Mouse (Mus musculus) urinary bladder, postnatal 36 days (tissue): ENCODE data around the gene Olfr71.

Source experiments
- DNase-seq, 2 experiments: peaks; one replicate each; pipeline ENCODE4 v3.0.0; 2022; ENCODE audit warnings: low spot score in 2 of 2, mixed read lengths in 1 of 2

Olfr71 gene

DNA sequence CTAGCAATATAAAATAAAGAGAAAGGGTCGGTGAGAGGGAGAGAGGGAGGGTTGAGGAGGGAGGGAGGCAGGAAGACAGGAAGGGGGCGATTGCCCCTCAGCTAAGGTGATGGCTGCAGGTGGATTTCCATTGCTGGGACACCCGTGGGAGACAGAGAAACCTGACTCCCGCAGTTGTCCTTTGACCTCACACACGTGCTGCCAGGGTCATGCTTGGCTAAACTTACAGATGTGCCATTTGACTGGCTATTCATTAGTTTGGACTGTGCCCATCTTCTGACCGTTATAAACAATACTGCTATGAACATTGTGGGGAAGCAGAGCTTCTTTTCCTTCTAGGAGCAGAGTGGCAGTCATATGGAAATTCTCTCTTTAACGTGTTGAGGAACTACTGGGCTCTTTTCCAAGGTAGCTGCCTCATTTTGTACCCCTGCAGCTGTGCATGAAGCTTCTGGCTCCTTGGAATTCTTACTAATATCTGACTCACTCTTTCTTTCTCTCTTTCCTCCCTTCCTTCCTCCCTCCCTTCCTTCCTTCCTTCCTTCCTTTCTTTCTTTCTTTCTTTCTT, 3.7 kb upstream of the Olfr71 start:
- no peak for DNase-seq

DNA sequence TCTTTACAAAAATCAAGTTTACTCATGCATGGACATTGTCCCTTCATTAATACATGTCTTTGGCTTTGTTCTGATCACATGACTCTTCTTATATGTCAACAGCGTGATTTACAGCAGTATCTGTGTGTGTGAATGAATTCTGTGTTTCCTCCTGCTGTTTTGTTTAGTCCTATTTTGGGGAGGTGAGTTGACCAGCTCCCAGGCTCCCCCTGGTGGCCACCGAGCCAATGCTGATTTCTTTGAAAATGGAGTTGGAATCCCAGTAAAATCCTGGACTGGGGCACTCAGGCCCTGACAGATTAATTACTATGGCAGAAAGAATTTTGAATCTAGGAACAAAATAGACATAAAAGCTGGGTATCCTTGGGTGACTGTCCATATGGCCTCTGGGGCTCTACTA, 1.8 kb upstream of the Olfr71 start:
- DNase-seq = peak; percentile 72 to 80

DNA sequence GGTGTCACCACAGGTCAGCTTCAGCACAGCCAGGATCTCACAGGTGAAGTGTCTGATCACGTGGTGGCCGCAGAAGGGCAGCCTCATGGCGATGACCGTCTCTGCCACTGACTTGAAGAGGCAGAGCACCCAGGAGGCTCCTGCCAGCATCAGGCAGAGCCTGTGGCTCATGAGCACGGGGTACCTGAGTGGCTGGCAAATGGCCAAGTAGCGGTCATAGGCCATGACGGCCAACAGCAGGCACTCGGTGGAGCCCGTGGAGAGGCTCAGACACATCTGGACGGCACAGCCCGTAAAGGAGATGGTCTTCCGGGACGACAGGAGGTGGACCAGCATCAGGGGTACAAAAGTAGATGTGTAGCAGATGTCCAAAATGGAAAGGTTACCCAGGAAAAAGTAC, 4.1 kb downstream of the Olfr71 start:
- DNase-seq = no peak

DNA sequence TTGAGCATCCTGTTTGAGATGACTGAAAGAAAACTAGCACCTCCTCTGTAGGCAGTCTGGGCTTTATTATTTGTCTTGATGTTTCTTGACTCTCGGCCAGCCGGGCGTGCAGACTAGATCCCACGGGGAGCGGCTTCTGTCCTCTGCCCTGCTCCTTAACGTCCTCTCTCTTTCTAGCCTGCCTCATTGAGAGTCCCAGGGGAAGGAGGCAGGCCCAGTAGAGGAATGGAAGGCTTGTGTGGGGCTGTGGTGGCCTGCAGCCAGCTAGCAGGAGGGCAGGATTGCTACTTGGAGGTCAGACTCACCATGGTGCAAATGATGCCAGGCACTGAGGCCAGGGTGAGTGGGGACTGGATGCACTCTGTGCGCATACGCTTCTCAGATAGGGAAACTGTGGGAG, 6.2 kb downstream of the Olfr71 start:
- DNase-seq = peak in 1 of 2 experiments; percentile 31

DNA sequence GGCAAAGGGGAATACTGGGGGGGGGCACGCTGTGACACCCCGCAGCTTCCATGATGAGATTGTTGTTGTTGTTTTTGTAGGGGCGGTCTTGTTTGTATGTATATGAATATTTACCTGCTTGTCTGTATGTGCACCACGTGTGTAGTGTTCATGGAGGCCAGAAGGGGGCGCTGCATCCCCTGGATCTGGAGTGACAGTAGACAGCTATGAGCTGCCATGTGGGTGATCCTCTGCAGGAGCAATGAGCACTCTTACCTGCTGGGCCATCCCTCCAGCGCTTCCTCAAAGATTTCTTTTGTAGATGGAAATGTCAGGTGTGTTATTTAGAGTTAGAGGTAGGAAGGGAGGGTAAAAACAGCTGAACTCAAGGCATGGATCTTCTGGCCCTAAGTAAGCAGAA, 6.6 kb downstream of the Olfr71 start:
- DNase-seq = no peak

DNA sequence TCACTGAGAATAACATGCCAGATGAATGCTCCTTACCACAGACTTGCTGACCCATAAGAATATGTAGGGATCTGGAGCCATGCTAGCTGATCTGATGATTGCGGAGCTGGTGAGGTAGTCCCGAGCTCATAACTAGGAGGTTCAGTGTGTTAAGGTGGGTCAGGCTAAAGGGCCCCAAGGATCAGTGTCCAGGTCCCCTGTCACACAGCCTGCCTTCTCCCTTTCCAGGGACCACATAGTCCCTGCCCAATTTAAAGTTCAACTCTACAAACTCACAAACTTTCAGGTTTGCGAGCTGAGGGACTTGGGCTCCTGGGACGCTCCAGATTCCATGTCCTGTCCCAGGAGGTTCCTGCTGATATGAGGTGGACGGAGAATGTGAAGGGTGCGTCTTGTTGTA, 9.3 kb downstream of the Olfr71 start, which contains the start of gene Olfr70:
Olfr70 (minus strand) TSS at position 101 of the 400 bp plus-strand sequence.
- DNase-seq = no peak

DNA sequence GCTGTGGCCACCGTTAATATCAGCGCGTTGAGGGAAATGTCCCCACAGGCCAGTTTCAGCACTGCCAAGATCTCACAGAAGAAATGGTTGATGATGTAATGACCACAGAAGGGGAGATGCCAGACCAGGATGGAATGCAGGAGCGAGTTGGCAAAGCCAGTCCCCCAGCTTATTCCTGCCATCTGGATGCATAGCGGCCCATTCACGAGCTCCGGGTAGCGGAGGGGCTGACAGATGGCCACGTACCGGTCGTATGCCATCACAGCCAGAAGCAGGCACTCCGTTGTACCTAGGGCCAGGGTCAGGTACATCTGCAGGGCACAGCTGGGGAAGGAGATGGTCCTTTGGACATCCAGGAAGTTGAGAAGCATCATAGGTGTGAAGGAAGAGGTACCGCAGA, 13.5 kb downstream of the Olfr71 start:
- DNase-seq = no peak

DNA sequence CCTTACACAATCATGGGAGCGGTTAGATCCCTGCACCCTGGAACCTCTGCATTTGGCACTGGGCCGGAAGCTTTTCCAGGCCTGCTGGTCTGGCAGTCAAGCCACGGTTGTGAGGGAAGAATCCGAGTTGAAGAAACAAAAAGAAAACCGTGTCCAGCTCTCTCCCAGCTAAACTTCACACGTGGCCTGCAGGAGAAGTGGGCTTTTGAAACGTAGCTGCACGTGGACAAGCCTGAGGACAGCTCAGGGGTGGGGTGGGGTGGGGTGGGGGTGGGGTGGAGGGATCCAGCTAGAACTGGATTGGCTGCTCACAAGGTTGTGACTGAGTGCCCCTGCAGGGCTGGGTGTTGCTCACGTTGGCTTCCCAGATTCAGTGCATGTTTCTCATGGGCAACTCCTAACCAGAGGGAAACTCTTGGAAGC, 14.8 kb downstream of the Olfr71 start:
- peak; percentile 19 to 76 for DNase-seq

DNA sequence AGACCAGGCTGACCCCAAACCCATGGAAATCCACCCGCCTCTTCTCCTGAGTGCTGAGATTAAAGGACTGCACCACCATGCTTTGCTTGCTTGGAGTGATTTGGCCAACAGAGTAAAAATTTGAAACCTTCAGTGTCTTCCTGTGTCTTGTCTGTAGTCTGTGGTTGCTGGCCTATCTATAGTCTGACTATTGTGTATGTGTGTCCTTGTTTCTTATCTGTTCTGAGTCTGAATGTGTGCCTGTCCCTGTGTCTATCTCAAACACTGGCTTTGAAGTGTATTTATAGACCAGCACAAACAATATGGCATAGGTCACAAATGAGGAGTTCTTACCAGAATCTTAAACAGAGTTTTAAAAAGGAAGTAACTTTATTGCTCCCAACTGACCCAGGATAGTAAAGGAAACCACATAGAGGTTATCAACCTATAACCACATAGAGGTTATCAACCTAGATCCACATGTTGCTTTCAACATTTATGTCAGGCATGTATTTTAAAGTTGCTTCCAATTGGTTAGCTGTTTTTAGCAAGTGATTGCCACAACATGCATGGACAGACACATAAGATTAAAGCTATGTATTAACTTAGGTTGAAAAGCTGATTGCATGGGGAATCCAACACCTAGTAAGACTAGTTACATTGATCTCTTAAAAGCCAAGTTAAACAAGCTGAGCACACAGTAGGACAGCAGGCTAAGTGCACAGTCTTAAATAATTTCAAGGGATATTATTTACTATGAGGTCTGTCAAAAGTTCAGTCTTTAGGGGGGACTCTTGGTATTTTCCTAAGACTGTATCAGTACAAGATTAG, 15.4 kb downstream of the Olfr71 start:
- no peak for DNase-seq

DNA sequence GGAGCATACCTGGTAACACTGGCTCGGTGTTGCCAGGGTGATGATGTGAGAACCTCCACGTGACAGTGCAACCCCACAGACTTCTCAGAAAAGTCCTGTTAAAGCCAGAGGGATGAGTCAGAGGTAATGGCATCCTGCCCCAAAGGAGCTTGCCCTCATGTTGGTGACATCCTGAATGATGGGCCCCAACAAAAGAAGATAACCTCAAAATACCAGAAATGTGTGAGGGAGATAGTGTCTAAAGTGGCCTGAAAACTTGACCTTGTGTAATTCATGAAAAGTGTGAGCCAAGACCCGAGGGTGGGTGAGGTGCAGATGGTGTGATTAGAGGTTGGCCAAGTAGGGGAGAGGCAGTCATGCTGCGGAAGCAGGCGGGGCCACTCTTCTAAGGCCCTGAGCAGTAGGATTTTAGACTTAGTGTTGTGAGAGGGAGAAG, 16.2 kb downstream of the Olfr71 start:
- DNase-seq = peak; percentile 50 to 58

DNA sequence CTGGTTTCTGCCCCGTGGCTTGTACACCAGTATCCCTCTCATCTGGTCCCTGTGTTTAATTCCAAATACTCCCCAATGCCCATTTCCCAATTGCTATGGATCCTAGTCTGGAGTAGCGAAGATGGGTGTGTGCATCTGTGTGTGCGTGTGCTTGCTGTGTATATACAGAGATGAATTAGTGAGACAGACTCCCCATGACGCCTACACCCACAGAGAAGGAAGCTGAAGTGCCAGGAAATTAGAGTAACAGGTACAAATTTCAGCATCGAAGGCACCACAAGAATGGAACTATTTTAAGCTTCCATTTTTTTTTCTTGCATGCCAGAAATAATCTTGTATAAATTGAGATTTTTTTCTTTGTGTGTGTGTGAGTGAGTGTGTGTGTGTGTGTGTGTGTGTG, 19.0 kb downstream of the Olfr71 start:
- DNase-seq = no peak

DNA sequence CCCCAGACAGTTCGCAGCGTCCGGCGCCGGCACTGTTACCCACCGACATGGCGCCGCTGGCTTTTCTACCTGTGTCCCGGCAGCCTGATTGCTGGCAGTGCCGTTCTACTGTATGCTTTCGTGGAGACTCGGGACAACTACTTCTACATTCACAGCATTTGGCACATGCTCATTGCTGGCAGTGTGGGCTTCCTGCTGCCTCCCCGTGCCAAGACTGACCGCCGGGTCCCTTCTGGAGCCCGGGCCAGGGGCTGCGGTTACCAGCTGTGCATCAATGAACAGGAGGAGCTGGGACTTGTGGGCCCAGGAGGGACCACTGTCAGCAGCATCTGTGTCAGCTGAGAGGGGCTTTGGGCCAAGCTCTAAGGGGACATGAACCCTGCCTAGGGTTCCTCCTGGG, 20.0 kb downstream of the Olfr71 start:
- no peak for DNase-seq

DNA sequence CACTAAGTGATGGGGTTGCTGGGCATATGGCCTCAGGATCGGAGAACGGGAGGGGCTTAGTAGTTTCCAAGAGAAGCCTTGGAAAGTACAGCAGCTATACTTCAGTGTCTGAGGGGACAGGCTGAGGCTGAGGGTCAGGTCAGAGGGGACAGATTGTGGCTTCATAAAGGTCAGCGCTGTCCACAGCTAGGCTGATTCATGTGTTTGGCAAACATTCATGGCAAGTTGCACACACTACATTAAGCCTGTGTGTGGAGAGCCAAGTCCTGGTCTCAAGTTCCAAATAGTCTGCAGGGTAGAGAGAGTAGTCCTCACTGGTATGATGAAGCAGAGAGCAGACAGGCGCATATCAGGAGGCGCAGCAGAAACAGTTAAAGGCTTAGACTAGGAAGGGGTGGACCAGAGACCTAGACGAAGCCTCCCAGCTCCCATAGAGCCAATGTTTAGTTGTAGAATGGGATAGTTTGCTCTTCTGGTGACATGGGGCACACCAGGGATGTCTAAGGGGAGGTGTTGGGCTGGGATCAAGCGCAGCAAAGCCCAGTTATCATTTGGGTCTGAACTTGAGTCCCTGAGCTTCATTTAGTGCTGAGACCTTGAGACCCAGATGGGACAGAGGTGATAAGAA, 30.5 kb downstream of the Olfr71 start:
- peak in 1 of 2 experiments; percentile 33 for DNase-seq

DNA sequence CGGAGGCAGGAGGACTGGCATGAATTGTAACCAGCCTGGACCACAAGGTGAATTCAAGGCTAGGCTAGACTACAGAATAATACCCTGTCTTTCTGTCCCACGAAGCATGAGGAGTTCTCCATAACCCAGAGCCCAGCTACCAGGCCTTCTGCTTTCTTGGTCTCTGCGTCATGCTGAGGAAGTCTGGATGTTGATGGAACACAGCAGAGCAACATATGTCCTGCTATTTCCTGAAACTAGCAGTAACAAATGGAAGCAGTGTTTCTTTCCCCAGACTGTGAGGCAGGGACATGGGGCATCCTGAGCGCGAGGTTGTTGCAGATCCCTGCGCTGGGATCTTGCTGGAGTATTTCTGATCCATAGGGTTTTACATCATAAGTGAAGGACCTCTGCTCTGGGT, 31.5 kb downstream of the Olfr71 start:
- no peak for DNase-seq

DNA sequence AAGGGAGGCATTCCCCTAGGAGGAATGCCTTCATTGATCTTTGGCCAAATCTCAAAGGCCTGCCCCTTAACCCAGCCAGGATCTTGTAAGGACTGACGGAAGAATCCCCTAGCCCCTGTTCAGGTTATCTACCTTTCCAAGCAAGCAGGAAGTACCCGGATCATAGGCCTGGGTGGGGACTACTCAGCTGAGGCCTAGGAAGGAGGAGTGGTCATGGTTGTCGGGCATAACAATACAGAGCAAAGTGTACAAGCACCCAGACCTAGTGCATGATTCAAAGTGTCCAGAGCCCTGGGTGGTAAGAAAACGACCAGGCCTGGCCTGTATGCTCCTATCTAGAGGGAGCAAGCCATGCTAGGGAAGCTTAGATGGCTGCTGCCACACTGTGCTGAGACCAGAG, 34.4 kb downstream of the Olfr71 start:
- DNase-seq = no peak

DNA sequence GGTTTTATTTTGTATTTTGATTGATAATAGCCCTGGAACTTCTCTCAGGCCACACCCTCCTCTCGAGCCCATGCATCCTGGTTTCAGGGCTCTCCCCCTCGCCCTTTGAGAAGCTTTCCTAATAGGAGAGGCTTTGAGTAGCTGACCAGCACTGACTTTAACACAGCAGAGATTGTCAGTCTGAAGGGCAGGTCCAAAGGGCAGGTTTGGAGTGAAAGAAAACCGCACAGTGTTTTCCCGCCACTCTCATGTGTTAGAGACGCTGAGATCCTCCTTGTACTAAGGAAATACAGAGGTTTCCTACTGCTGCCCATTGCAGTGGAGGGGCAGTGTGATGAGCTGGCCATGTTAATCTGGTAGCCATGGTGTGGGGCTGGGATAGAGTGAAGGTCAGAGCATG, 35.1 kb downstream of the Olfr71 start:
- no peak for DNase-seq

DNA sequence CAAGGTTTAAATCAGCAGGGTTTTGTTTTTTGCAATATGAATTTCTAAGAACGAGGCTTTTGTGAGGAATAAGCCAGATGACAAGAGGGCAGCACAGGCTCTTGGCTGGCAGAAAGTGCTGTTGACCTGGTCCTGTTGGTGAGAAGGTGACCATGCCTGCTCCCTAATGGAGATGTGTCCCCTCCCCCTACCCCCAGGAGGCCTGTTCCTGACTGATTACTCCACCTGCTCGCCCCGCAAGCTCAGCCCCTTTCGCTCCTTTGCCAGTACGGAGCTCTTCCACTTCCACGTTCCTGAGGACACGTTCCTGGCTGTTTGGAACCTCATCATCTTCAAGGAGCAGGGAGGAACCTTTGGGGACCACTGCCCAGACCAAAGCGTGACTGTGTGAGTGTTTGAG, 36.4 kb downstream of the Olfr71 start:
- no peak for DNase-seq

DNA sequence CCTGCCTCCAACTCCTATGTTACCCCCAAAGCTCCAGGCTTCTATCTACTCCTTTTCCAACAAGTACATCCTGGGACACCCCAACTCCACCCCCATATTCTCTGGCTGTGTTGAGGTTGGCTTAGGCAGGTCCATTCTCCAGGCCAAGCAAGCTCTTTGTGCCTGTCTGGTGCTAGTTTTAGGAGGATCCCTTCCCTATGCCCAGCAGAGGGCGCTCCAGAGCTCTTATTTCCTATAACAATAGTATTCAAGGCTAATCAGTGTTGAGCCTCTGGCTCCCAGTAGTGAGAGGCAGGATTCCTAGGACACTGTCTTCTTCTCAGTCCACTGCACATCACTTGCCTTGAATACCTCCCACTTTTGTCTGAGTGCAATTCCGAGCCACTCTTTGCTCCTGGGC, 38.0 kb downstream of the Olfr71 start:
- DNase-seq = peak; percentile 77 to 89

DNA sequence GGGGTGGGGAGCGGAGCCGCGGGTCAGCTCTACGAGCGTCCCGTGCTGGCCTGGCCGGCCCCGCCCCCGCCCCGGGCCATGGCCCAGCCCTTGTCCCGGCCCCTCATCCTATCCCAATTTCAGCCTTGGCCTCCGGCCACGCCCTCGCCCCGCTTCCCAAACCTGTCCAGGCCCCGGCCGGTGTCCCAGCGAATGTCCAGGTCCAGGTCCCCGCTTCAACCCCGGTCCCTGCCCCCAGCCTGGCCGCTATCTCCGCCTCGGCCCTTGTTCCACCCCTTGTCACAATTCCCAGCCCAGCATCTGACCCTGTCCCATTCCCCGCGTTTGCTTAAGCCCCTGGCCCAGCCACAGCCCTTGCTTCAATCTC, 40.6 kb downstream of the Olfr71 start:
- DNase-seq = peak in 1 of 2 experiments; percentile 73

DNA sequence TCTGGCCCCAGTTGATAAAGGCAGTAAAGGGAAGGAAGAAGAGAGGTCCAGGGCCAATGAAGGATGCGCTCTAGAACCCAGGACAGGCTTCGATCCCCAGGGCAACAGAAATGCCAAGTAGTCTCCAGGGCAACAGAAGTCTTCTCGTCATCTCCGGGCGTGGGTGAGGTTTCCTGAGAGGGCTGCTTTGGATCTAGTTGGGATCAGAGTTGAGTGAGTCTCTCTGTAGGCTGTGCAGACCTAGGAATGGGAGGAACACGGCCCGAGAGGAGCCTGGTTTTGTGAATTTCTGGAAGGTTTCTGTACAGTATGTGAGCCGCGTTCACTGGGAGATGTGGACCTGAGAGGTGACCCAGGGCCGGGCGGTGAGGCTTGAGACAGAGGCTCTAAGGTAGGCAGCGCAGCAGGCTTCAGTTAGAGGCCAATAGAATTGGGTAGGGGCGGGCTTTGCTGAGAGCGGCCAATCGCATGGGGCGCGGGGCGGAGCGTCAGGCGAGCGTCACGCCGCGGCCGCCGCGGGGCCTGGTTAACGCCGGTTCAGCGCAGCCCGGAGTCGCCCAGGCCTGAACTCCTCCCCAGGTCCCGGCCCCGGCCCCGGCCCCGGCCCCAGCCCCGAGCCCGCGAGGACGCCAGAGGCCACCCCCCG, 41.1 kb downstream of the Olfr71 start, which contains the start of the genes Tmem8b and Fam221b:
Tmem8b (plus strand) TSS at position 190 of the 646 bp plus-strand sequence.
Fam221b (minus strand) TSS at position 364 of the 646 bp plus-strand sequence.
- peak; percentile 88 to 89 for DNase-seq

DNA sequence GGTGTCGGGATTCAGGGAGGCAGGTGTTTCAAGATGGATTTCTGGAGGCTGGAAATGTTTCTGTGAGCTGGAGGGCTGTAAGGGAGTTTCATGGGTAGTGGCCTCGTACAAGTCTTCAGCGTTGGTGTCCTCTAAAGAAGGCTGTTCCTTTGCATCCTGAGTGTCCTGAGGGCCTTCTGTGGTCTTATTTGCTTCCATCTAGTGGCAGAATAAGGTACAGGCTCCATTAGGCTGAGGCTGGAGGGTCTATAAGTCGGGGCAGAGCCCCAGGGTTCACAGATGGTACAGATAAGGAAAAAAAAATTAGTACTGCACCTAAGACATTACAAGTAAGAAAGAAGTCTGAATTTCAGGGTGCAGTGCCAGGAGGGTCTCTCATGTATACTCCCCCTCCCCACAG, 43.6 kb downstream of the Olfr71 start:
- DNase-seq = no peak

DNA sequence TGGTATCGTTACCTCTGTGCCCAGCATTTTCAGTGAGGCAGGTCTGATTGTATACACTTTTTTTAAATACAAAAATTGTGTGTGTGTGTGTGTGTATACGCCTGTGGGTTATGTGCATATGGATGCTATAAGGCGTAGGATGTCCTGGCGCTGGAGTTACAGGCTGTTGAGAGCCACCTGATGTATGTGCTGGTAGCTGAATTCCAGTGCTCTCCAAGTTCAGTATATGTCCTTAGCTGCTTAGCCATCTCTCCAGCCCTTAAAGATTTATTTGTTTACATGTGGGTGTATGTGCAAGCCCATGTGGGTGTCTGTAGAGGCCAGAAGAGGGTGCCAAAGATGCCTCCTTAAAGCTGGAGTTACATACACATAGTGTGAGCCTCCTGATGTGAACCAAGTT, 52.9 kb downstream of the Olfr71 start:
- no peak for DNase-seq
